Mouse (Mus musculus) bone marrow, adult 2 months (tissue): ENCODE data around the gene Stk38.

Source experiments
- CTCF ChIP-seq: fragments of 200-500 bp; IDR thresholded peaks from 2 replicates; pipeline ENCODE4 v1.5.1; 2011; ENCODE audit warnings: low read length, control low read depth; ENCODE audit not compliant: control insufficient read depth, insufficient read depth
- POLR2A ChIP-seq: fragments of 200-500 bp; IDR thresholded peaks from 2 replicates; pipeline ENCODE4 v1.6.1; 2011; ENCODE audit warnings: low read depth, mild to moderate bottlenecking, control low read depth, low read length, borderline replicate concordance; ENCODE audit not compliant: control insufficient read depth

DNA sequence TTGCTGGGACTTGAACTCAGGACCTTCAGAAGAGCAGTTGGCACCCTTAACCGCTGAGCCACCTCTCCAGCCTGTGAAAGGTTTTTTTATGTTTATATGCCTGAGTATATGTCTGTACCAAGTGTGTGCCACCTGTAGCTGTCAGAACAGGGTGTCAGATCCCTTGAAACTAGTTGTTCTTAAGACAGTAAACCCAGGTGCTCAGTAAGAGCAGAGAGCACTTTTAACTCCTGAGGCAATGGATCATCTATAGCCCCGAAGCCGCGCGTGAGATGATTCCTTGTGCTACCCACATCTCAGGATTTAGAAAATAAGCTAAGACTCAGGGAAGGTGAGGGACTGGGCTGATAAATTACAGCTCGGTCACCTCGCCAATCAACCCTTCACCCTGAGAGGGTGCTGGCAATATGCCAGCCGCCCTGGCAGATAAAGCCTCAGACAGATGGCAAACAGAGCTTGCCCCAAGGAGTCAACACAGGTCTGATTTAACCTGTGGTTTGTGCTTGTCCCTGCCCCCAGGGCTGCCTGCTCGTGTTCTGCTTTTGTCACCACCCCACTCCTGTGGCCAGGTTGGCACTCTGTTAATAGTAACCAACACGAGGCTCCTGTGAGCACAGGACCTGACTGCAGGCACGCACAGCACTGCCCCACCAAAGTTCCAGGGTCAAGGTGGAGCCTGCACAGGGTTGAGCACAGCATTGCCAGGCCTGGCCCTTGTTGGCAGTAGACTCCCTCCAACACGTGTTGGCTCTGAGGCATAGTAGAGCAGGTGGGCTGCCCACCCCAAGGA, 38.1 kb upstream of the Stk38 start:
- TF ChIP-seq POLR2A (no peak), CTCF (no peak)
